Mouse (Mus musculus) midbrain, embryonic 11.5 days (tissue): ENCODE results near the gene Parp16. TPM values are rescaled to one million over a fixed set of nuclear protein-coding genes. Genes with fewer than 3 reads are reported as not detected.
A peak's percentile ranks its signal among the peaks of the same experiment; 100 is the strongest.
"Not testable (repeated sequence)": the region's sequence is repeated elsewhere in the genome, so short reads cannot be mapped to it uniquely, and the experiment has no call there.

Experiments
- ATAC-seq: fragments of 200-750 bp; cut with Nextera tagmentation; 2 replicates; pipeline ENCODE4 v1.8.0; 2017; ENCODE audit warnings: moderate TSS enrichment, moderate library complexity; ENCODE audit not compliant: low FRiP score
- DNase-seq: peaks from one replicate; pipeline ENCODE4 v3.0.0; 2015; ENCODE audit warnings: low spot score; ENCODE audit errors: missing footprints
- H3K27ac ChIP-seq: fragments of 300-500 bp; sonication (generic); 2 replicates; pipeline ENCODE4 v1.5.1; 2014; ENCODE audit warnings: low read depth, low read length
- H3K27me3 ChIP-seq: fragments of 300-500 bp; sonication (generic); 2 replicates; pipeline ENCODE4 v1.6.1; 2014; ENCODE audit warnings: mild to moderate bottlenecking, low read length, moderate library complexity, mixed read lengths; ENCODE audit not compliant: control insufficient read depth, insufficient read depth
- H3K36me3 ChIP-seq: fragments of 300-500 bp; sonication (generic); 2 replicates; pipeline ENCODE4 v1.6.1; 2014; ENCODE audit warnings: mild to moderate bottlenecking, low read length, moderate library complexity, mixed read lengths; ENCODE audit not compliant: control insufficient read depth, insufficient read depth
- H3K4me1 ChIP-seq: fragments of 300-500 bp; sonication (generic); 2 replicates; pipeline ENCODE4 v1.6.1; 2014; ENCODE audit warnings: low read length; ENCODE audit not compliant: control insufficient read depth, insufficient read depth
- H3K4me2 ChIP-seq: fragments of 300-500 bp; sonication (generic); 2 replicates; pipeline ENCODE4 v1.6.1; 2014; ENCODE audit warnings: mild to moderate bottlenecking, moderate library complexity
- H3K4me3 ChIP-seq: fragments of 300-500 bp; sonication (generic); 2 replicates; pipeline ENCODE4 v1.5.1; 2014; ENCODE audit warnings: low read depth, low read length
- H3K9ac ChIP-seq: fragments of 300-500 bp; sonication (generic); 2 replicates; pipeline ENCODE4 v1.6.1; 2014; ENCODE audit warnings: low read length
- H3K9me3 ChIP-seq: fragments of 300-500 bp; sonication (generic); 2 replicates; pipeline ENCODE4 v1.6.1; 2016; ENCODE audit warnings: low read length; ENCODE audit not compliant: control insufficient read depth
- WGBS: fragments of 180-500 bp; shearing (Covaris S2); extraction: QIAGEN DNeasy Blood & Tissue Kit; methylation state at CpG from one replicate; pipeline ENCODE4 v1.1.7; 2014; 5-methylcytosine and 5-hydroxymethylcytosine counted together
- polyA plus RNA-seq: library from polyadenylated mRNA; unstranded; fragments of >200 nt; fragmentation: Nextera tagmentation; extraction: Ambion mirVana; gene quantifications from 2 replicates; pipeline ENCODE4 v1.2.1, GENCODE M21; 2014

The Parp16 gene
- polyA plus RNA-seq, 1 experiment from 2014 or later: 6.4 TPM

DNA sequence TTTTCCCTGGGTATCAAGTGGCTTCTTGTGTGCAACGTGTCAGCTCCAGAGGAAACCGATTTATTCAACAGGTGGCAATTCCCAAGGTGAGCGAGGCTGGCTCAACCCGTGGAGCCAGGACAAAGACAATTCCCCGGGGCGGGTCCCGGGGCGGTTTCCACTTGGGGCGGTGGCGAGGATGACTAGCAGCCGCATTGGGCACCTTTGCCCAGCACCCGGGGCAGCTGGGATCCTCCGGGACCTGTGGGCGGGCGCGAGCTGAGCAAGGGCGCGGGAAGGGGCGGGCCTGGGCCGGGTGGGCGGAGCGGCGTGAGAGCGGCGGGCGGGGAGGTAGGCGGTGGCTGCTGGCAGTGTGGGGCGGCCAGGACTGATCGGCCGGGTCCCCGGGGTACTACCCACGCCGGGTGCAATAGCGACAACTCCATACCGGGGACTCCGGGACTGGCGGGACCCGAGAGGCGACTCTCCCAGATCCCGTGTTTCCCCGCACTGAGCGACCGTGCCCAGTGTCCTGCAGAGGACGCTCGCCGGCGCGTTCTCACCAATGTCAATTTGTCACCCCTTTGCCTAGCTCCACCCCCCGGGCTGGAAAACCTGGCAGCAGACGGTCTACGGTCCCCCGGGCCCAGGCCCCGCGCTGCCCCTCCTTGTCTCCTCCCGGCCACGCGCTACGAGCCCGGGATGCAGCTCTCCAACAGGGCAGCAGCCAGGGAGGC, 19.8 kb downstream of the Parp16 start:
- no peaks in the 10 kb centered on the region for H3K27me3 ChIP-seq
- peak overlapping the region; percentile 84 for H3K9ac ChIP-seq
- no peaks in the 10 kb centered on the region for H3K36me3 ChIP-seq
- peaks cover 6% of the 10 kb centered on the region for H3K4me1 ChIP-seq
- peak overlapping the region; percentile 92 for H3K4me2 ChIP-seq
- DNase-seq (peak; percentile 98), ATAC-seq (peak; percentile 95)
- H3K4me3 ChIP-seq: peak overlapping the region; percentile 57
- WGBS: under 1% methylated on average over 56 of the region's 59 CpGs
- H3K27ac ChIP-seq: peak overlapping the region; percentile 78
- no peaks in the 10 kb centered on the region for H3K9me3 ChIP-seq

DNA sequence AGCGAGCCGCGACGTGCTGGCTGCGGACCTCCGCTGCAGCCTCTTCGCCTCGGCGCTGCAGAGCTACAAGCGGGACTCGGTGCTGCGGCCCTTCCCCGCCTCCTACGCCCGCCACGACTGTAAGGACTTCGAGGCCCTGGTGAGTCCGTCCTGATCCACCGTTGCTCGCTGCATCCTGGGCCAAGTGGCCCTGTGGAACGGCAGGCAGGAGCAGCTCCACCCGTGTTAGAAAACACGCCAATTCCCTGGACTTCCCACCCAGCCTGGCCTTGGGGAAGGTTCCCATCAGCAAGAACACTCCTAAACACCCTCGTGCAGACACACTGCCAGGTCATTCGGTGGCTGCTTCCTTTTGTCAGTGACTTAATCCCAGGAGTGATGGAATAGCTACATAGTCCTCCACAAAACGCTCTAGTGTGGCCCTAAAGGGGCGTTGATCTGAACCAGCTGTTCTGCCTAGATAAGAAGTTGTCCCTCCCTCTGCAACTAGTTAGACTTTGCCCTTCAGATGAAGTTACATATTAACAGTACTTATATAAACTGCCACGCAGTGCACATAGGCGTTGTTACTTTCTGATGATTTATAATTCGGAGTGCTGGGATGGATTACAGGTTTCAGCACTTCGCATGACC, 20.5 kb downstream of the Parp16 start:
- no peaks in the 10 kb centered on the region for H3K27me3 ChIP-seq
- peak overlapping the region; percentile 84 for H3K9ac ChIP-seq
- ATAC-seq (no peak), DNase-seq (no peak)
- peak overlapping the region; percentile 78 for H3K27ac ChIP-seq
- H3K4me2 ChIP-seq: peak overlapping the region; percentile 92
- H3K36me3 ChIP-seq: no peaks in the 10 kb centered on the region
- H3K4me1 ChIP-seq: peaks cover 6% of the 10 kb centered on the region
- H3K9me3 ChIP-seq: no peaks in the 10 kb centered on the region
- H3K4me3 ChIP-seq: peak overlapping the region; percentile 57
- 12% methylated on average over 31 of the region's 31 CpGs for WGBS

DNA sequence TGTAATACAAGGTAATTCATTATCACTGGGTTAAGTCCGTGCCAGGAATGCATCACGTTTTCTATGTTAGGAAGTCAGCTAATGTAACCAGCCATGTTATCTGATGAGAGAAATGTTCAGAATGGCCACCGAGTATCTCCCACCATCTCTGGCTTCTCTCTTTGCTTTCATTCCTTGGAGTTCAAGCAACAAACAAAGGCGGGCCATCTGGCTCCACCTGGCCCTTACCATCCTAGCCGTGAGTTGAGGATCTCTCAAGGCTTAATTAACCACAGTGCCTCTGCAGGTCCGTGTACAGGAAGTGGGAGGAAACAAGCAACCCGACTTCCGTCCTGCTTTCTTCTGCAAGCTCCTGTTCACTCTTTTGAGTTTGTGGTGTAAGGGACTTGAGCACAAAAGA, 21.8 kb downstream of the Parp16 start:
- no peak for DNase-seq

DNA sequence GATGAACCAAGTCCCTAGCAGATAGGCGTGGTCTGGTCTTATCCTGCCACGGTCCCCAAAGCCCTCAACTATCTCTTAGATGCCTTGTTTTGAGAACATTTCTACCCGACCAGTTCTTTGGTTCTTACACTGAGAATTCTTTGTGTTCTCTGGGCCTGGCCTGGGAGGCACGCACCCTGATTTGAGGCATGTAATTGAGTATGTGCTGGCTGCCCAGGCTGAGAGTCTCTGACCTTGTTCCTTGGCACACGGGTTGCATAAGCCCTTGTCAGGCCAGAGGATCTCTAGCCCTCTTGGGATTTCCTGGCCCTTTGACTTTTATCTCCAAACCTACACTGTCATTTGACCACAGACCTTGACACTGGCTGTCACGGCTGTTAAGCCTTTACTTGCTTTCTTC, 22.5 kb downstream of the Parp16 start:
- peaks cover 6% of the 10 kb centered on the region for H3K4me1 ChIP-seq
- no peak overlapping the region for H3K9ac ChIP-seq
- no peak overlapping the region for H3K27ac ChIP-seq
- H3K36me3 ChIP-seq: no peaks in the 10 kb centered on the region
- DNase-seq: no peak
- 69% methylated on average over 6 of the region's 6 CpGs for WGBS
- no peak overlapping the region for H3K4me2 ChIP-seq
- H3K4me3 ChIP-seq: no peak overlapping the region
- H3K27me3 ChIP-seq: no peaks in the 10 kb centered on the region
- ATAC-seq: no peak
- no peaks in the 10 kb centered on the region for H3K9me3 ChIP-seq

More for the DNA sequence above, 21.8 kb downstream of the Parp16 start:
- Histone ChIP-seq H3K27ac (no peak overlapping the region), H3K36me3 (no peaks in the 10 kb centered on the region), H3K27me3 (no peaks in the 10 kb centered on the region), H3K4me3 (no peak overlapping the region), H3K9me3 (no peaks in the 10 kb centered on the region), H3K4me1 (peaks cover 6% of the 10 kb centered on the region), H3K4me2 (no peak overlapping the region), H3K9ac (no peak overlapping the region)
- 77% methylated on average over 8 of the region's 8 CpGs for WGBS
- ATAC-seq: no peak

DNA sequence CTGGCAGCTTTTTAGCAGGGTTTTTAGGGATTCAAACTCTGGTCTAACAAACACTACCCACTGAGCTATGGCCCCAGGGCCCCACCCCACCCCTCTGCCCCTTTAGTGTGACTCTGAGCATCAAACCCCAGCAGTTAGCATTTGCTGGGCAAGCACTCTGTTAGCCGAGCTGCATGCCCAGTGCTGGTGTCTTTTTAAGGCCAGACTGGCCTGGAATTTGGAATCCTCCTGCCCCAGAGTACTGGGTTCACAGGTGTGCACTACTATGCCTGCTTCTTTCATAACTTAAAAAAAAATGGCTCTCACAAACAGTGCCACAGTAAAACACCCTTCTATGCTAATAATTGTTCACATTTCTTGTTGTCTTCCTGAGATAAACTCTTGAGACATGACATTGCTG, 23.8 kb downstream of the Parp16 start:
- H3K4me3 ChIP-seq: no peak overlapping the region
- no peak overlapping the region for H3K27ac ChIP-seq
- no peaks in the 10 kb centered on the region for H3K9me3 ChIP-seq
- ATAC-seq (no peak), DNase-seq (no peak)
- WGBS: 45% methylated on average over 1 of the region's 1 CpGs
- no peaks in the 10 kb centered on the region for H3K36me3 ChIP-seq
- H3K4me1 ChIP-seq: peaks cover 6% of the 10 kb centered on the region
- no peaks in the 10 kb centered on the region for H3K27me3 ChIP-seq
- H3K4me2 ChIP-seq: no peak overlapping the region
- no peak overlapping the region for H3K9ac ChIP-seq

DNA sequence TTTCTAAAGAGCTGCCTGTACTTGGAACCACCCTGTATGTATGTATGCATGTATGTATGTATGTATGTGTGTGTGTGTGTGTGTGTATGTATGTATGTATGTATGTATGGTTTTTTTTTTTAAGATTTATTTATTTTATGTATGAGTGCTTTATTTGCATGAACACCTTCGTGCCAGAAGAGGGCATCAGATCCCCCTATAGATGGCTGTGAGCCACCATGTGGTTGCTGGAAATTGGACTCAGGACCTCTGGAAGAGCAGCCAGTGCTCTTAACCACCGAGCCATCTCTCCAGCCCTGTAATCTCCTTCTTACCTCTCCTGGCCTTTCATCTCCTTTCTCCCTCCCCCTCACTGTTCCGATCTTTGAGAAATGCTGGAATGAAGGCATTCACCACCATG, 25.2 kb downstream of the Parp16 start:
- H3K4me3 ChIP-seq, H3K27ac ChIP-seq, DNase-seq, H3K27me3 ChIP-seq, H3K9ac ChIP-seq, ATAC-seq, H3K9me3 ChIP-seq, H3K4me2 ChIP-seq, H3K4me1 ChIP-seq, H3K36me3 ChIP-seq: not testable (repeated sequence)
- WGBS: 51% methylated on average over 3 of the region's 3 CpGs

DNA sequence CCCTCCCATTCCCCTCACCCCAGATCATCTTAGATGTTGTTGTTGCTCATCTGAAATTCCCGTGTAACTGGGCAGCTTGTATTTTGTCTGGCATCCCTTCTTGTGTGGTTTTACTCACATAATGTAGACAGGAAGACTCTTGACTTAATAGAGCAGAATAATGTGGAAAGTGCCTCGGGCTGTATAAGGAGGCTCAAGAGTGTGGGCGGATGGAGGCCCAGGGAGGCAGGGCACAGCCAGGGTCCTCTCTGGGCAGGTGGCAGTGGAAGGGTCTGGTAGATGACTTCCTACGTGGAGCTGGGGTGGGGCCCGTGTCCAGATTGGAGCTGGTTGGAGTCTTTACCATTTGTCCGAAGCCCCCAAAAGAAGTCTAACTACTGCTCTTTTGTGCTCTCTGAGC, 28.8 kb downstream of the Parp16 start:
- no peaks in the 10 kb centered on the region for H3K4me1 ChIP-seq
- no peaks in the 10 kb centered on the region for H3K27me3 ChIP-seq
- H3K9ac ChIP-seq: no peak overlapping the region
- H3K9me3 ChIP-seq: no peaks in the 10 kb centered on the region
- WGBS: 86% methylated on average over 6 of the region's 6 CpGs
- H3K27ac ChIP-seq: no peak overlapping the region
- no peak for DNase-seq
- H3K36me3 ChIP-seq: no peaks in the 10 kb centered on the region
- no peak overlapping the region for H3K4me2 ChIP-seq
- no peak overlapping the region for H3K4me3 ChIP-seq
- ATAC-seq: no peak

DNA sequence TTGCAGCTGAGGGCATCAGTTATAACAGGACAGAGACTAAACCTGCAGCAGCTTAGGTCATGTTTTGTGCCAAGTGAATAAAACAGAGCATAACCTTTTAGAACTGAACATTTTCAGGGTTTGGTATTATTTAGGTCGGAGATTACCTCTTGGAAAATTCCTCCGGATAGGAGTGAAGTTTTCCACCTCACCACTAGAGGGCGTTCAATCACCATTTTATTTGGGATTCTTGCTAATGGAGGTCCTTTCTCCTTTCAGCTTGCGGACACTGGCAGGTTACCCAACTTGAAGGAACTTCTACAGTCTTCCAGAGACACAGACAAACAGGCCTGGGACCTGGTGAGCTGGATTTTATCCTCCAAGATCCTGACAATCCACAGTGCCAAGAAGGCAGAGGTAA, 30.6 kb downstream of the Parp16 start:
- H3K27me3 ChIP-seq: no peaks in the 10 kb centered on the region
- H3K27ac ChIP-seq: no peak overlapping the region
- H3K9ac ChIP-seq: no peak overlapping the region
- 31% methylated on average over 4 of the region's 4 CpGs for WGBS
- no peaks in the 10 kb centered on the region for H3K36me3 ChIP-seq
- DNase-seq (peak; percentile 87), ATAC-seq (no peak)
- H3K4me2 ChIP-seq: no peak overlapping the region
- no peak overlapping the region for H3K4me3 ChIP-seq
- no peaks in the 10 kb centered on the region for H3K4me1 ChIP-seq
- H3K9me3 ChIP-seq: no peaks in the 10 kb centered on the region

DNA sequence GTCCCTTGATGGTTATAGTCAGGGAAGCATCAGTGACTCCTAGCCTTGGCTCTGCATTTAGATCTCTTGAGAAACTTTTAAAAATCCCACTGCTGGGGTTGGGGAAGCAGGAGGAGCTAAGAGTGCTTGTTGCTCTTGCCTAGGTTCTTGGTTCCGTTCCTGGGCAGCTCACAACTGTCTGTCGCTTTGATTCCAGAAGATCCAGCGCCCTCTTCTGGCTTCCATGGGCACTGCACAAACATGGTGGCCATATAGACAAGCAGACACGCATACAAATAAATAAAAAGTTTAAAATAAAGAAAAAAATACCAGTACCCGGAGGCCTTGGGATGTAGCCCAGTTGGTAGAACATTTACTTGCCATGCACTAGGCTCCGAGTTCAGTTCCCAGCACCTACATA, 35.1 kb downstream of the Parp16 start:
- no peaks in the 10 kb centered on the region for H3K27me3 ChIP-seq
- no peaks in the 10 kb centered on the region for H3K4me1 ChIP-seq
- ATAC-seq (no peak), DNase-seq (no peak)
- WGBS: 73% methylated on average over 6 of the region's 6 CpGs
- no peak overlapping the region for H3K27ac ChIP-seq
- no peaks in the 10 kb centered on the region for H3K9me3 ChIP-seq
- H3K4me2 ChIP-seq: no peak overlapping the region
- H3K9ac ChIP-seq: no peak overlapping the region
- H3K36me3 ChIP-seq: no peaks in the 10 kb centered on the region
- no peak overlapping the region for H3K4me3 ChIP-seq
